Mouse (Mus musculus): Measurements from ENCODE around the gene Nfkb2.

DNA sequence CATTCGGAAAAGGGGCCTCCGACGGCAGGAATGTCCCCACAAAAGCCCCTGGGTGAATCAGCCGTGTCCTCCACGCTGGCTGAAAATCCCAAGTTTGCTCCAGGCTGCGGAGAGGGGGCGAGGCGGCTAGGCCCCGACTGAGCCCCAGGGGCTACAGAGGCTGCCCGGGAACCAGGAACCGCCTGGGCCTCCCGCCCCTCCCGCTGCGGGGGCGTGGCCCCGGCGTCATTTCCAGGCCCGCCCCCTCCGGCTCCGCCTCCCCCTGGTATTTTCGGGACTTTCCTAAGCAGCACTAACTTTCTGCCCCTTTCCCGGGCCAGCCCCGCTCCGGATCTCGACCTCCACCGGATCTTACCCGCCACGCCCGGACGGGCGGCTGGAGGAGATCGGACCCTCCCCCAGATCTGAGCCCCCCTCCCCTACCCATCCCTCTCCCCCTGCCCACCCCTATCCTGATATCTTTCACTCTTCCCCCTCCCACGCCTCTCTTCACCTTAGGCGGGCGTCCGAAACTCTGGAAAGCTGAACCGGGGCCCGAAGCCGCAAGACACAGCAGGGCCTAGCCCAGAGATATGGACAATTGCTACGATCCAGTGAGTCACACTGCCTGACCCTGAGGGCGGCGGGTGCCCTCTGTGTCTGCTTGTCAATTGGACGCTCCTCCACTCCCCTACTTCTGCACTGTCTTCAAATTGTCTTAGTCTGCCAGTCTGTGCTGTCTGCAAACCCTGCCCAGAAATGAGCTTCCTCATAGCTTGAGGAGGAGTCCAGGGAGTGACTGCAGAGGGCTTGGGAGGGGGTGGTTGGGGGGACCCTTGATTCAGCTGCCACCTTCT lies 1.5 kb downstream of the Nfkb2 start:
- TF ChIP-seq CTCF (IDR thresholded peaks at IDR 0.05; ENCODE audit: insufficient read depth, low read depth, low read length) (no peak), POLR2A (IDR thresholded peaks at IDR 0.05; ENCODE audit: insufficient read depth, low read depth, low read length) (no peak)

All from olfactory bulb, adult 2 months (tissue).